Mouse (Mus musculus) C2C12 (cell line): ENCODE results near the gene Asic2. TPM values are rescaled to one million over a fixed set of nuclear protein-coding genes. Genes with fewer than 3 reads are reported as not detected.

Source experiments
- H3K27me3 ChIP-seq: one replicate; pipeline ENCODE4 v1.6.1; 2011; ENCODE audit not compliant: control insufficient read depth, insufficient read depth, insufficient read length
- H3K36me3 ChIP-seq: one replicate; pipeline ENCODE4 v1.6.1; 2011; ENCODE audit not compliant: control insufficient read depth, insufficient read depth
- H3K4me3 ChIP-seq: one replicate; pipeline ENCODE4 v1.5.1; 2011; ENCODE audit warnings: mild to moderate bottlenecking, control low read depth; ENCODE audit not compliant: poor library complexity, insufficient read depth, severe bottlenecking
- H3K79me2 ChIP-seq: one replicate; pipeline ENCODE4 v1.6.1; 2011; ENCODE audit not compliant: control insufficient read depth, insufficient read depth
- H3K79me3 ChIP-seq: one replicate; pipeline ENCODE4 v1.6.1; 2011; ENCODE audit warnings: low read depth, control low read depth
- H3ac ChIP-seq: one replicate; pipeline ENCODE3; 2011; ENCODE audit warnings: low read depth; ENCODE audit not compliant: control insufficient read depth, insufficient read length
- CEBPB ChIP-seq: IDR thresholded peaks from one replicate; pipeline ENCODE4 v1.6.1; 2011; ENCODE audit warnings: low read depth, mild to moderate bottlenecking, control low read depth, moderate library complexity
- CTCF ChIP-seq: IDR thresholded peaks from one replicate; pipeline ENCODE4 v1.5.1; 2011; ENCODE audit not compliant: control insufficient read depth, insufficient read depth, insufficient read length
- FOSL1 ChIP-seq: IDR thresholded peaks from one replicate; pipeline ENCODE4 v1.8.0; 2011; ENCODE audit warnings: mild to moderate bottlenecking, low read length; ENCODE audit not compliant: poor library complexity, insufficient read depth, severe bottlenecking
- MAX ChIP-seq: IDR thresholded peaks from one replicate; pipeline ENCODE4 v1.6.1; 2011; ENCODE audit warnings: mild to moderate bottlenecking, control low read depth
- MYOD1 ChIP-seq: IDR thresholded peaks from one replicate; pipeline ENCODE4 v1.6.1; 2011; ENCODE audit warnings: low read depth; ENCODE audit not compliant: control insufficient read depth, insufficient read length
- MYOG ChIP-seq: IDR thresholded peaks from one replicate; pipeline ENCODE4 v1.6.1; 2011; ENCODE audit not compliant: control insufficient read depth, insufficient read length; ENCODE audit errors: extremely low read depth
- USF1 ChIP-seq: IDR thresholded peaks from one replicate; pipeline ENCODE4 v1.6.1; 2011; ENCODE audit warnings: low read depth, mild to moderate bottlenecking, control low read depth, moderate library complexity
- polyA plus RNA-seq: library from polyadenylated mRNA; unstranded; fragments of >200 nt; fragmentation: generic; extraction: Trizol; gene quantifications from one replicate; pipeline ENCODE4 v1.2.1, GENCODE M21; 2012; ENCODE audit warnings: missing spikeins

Gene Asic2
- polyA plus RNA-seq, 1 experiment: not detected

DNA sequence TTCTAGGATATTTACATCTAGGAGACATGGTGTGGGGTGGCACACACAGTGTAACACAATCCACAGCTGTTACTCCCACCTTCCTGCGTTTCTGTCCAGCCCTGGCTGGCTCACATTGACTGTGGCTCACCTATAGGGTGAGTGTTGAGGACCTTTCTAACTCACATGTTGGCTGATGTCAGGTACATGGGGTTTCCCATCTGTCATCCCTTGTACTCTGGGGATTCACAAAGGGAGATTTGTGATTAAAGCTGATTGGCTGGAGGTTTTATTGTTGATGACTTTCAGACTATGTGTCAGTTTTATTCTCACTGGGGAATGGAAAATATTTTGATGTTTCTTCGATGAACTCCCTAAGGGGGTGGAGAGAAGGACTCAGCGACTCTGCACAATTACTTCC, 229.3 kb downstream of the Asic2 start:
- Histone ChIP-seq H3K36me3 (no peaks in the 10 kb centered on the region), H3K79me3 (no peaks in the 10 kb centered on the region), H3K27me3 (peaks cover 15% of the 10 kb centered on the region), H3K4me3 (no peak overlapping the region), H3ac (no peak overlapping the region), H3K79me2 (no peaks in the 10 kb centered on the region)
- TF ChIP-seq FOSL1 (no peak), MAX (no peak), USF1 (no peak), MYOD1 (no peak), MYOG (no peak), CEBPB (no peak), CTCF (no peak)

GRCm38 (mm10) chr11:81737777-81738176, 230.5 kb downstream of the Asic2 start:
- no peaks in the 10 kb centered on the region for H3K79me3 ChIP-seq
- H3K4me3 ChIP-seq: no peak overlapping the region
- H3ac ChIP-seq: no peak overlapping the region
- H3K27me3 ChIP-seq: peaks cover 15% of the 10 kb centered on the region
- TF ChIP-seq FOSL1: no peak
- no peak for TF ChIP-seq MYOG
- no peak for TF ChIP-seq CEBPB
- TF ChIP-seq USF1: no peak
- no peak for TF ChIP-seq MAX
- TF ChIP-seq MYOD1: no peak
- no peaks in the 10 kb centered on the region for H3K36me3 ChIP-seq
- H3K79me2 ChIP-seq: no peaks in the 10 kb centered on the region

GRCm38 (mm10) chr11:81722071-81722470, 246.2 kb downstream of the Asic2 start:
- Histone ChIP-seq H3K4me3 (no peak overlapping the region), H3K36me3 (no peaks in the 10 kb centered on the region), H3K79me2 (no peaks in the 10 kb centered on the region), H3K27me3 (peaks cover 8% of the 10 kb centered on the region), H3ac (no peak overlapping the region), H3K79me3 (no peaks in the 10 kb centered on the region)
- no peak for TF ChIP-seq MYOG
- TF ChIP-seq MAX: no peak
- no peak for TF ChIP-seq CTCF

- H3K27me3 ChIP-seq: no peaks in the 10 kb centered on the region
- H3ac ChIP-seq: no peak overlapping the region
- H3K36me3 ChIP-seq: no peaks in the 10 kb centered on the region
- H3K79me2 ChIP-seq: no peaks in the 10 kb centered on the region
- no peaks in the 10 kb centered on the region for H3K79me3 ChIP-seq
- H3K4me3 ChIP-seq: no peak overlapping the region
- no peak for TF ChIP-seq USF1
- TF ChIP-seq CTCF: no peak
- no peak for TF ChIP-seq CEBPB
- TF ChIP-seq MYOD1: no peak
- TF ChIP-seq MYOG: no peak
- TF ChIP-seq MAX: no peak
- TF ChIP-seq FOSL1: no peak
Measured at GRCm38 (mm10) chr11:81714801-81715200, 253.5 kb downstream of the Asic2 start.

DNA sequence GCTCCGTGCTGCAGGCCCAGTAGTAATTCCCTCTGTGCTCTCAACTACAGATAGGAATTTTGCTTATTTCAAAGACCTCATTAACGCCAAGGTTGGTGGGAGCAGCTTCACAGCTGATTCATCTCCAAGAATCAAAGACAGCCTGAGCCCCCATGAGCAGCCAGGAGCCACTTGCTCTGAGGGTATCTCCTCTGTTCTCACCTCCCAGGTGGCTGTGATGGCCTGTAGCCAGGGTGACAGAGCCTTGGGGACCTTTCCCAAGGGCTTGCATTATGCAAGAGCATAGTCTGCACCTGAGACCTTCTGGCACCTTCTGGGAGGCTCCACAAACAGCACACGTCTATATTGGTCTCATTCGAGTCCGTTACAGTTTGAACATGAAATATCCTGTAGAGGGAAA, 261.3 kb downstream of the Asic2 start:
- TF ChIP-seq MYOG: no peak
- TF ChIP-seq MAX: no peak
- no peak for TF ChIP-seq MYOD1
- TF ChIP-seq CEBPB: no peak
- no peak for TF ChIP-seq CTCF
- TF ChIP-seq FOSL1: no peak
- no peak overlapping the region for H3K4me3 ChIP-seq
- H3K36me3 ChIP-seq: no peaks in the 10 kb centered on the region
- no peaks in the 10 kb centered on the region for H3K79me2 ChIP-seq
- H3ac ChIP-seq: no peak overlapping the region
- no peaks in the 10 kb centered on the region for H3K27me3 ChIP-seq
- no peaks in the 10 kb centered on the region for H3K79me3 ChIP-seq

DNA sequence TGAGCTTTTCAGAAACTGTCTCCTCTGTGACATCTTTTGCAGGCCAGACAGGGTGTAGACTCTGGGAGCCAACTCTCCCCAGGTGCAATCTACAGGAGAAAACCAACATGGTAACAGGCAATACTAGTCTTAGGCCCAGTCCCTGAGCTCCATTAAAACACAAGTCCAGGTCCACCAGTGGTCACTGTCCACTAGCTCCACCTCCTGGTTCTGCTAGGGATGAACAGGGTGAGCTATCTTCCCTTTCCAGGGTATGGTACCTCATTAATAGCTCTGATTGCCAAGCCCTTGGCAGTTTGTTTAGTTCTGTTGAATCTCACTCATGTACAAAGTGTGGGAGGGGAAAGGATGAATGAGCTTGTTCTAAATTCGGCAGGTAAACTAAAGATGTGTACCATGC, 270.2 kb downstream of the Asic2 start:
- H3K36me3 ChIP-seq: no peaks in the 10 kb centered on the region
- H3K27me3 ChIP-seq: peaks cover 10% of the 10 kb centered on the region
- H3ac ChIP-seq: no peak overlapping the region
- TF ChIP-seq MYOD1 (no peak), FOSL1 (no peak), CEBPB (no peak), USF1 (no peak), CTCF (no peak), MAX (no peak), MYOG (no peak)
- no peaks in the 10 kb centered on the region for H3K79me3 ChIP-seq
- no peaks in the 10 kb centered on the region for H3K79me2 ChIP-seq
- no peak overlapping the region for H3K4me3 ChIP-seq
